Comparison of ENCODE assay signal across 8 mouse cellular contexts in the genomic region with DNA sequence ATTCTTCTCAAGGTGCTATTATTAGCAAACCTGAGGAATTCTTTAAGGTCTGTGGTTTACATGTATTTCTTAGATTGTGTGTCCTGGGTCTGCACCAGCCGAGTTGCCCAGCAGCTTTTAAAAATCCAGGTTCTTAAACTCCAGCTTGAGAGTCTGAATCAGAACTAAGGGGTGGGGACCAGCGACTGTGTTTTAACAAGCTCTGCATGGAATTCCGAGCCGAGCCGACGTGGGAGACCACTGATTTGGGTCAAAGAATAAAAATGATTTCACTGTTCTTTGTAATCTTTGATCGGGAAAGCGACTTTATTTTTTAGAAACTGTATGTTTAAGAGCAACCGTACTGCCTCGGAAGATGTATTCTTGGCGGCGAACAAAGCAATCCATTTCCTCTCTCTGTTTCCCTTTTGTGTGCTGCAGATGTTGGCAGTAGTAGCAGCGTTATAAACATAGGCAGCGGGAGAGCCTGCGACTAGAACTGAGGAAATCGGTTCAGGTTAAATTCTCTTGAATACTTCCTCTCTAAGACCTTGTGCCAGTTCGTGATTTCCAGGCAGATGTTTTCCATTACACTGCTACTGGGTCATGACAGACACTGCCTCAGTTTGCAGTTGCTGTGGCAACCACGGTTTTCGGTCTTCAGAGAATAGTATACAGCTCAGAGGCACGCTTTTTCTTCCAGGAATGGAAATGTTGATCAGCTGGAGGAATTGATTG. TPM values are rescaled to one million over a fixed set of nuclear protein-coding genes. Genes with fewer than 3 reads are reported as not detected.
DNase-seq lines count a peak whose midpoint lies in the region; ATAC-seq and TF ChIP-seq lines count a peak whose summit lies in the region.

No protein-coding gene starts in this region.

- peak; percentile 75 for ATAC-seq in forebrain, embryonic 13.5 days
- ATAC-seq in hematopoietic stem cell, adult 5-6 weeks (replicated peaks in 1 of 2; ENCODE audit: insufficient read depth in 1 of 2, low FRiP score in 2 of 2, low TSS enrichment in 1 of 2, low read depth in 1 of 2, poor library complexity in 2 of 2, severe bottlenecking in 2 of 2) = peak; percentile 92 to 95
- ATAC-seq in megakaryocyte-erythroid progenitor cell, adult 5-6 weeks (replicated peaks; ENCODE audit: low FRiP score, low TSS enrichment, poor library complexity, severe bottlenecking) = peak; percentile 59; the same call in 1 of the 2 replicates
- no peak for ATAC-seq in stomach, postnatal 0 days (ENCODE audit: low FRiP score, low TSS enrichment)
- no peak for ATAC-seq in erythroid progenitor cell, adult 5-6 weeks (replicated peaks; ENCODE audit: low FRiP score, poor library complexity, severe bottlenecking)

- no peaks in the 10 kb centered on the region for H3K4me1 ChIP-seq in forebrain, embryonic 13.5 days
- no peaks in the 10 kb centered on the region for H3K4me1 ChIP-seq in stomach, postnatal 0 days (replicated peaks; ENCODE audit: control insufficient read depth, insufficient read depth)

- H3K9ac ChIP-seq in forebrain, embryonic 13.5 days = no peak overlapping the region
- H3K9ac ChIP-seq in stomach, postnatal 0 days (ENCODE audit: low read length) = no peak overlapping the region

- H3K27ac ChIP-seq in forebrain, embryonic 13.5 days = 0 out of 2 replicates have a peak overlapping the region, but pooled peaks have one; percentile 2
- no peak overlapping the region for H3K27ac ChIP-seq in stomach, postnatal 0 days (replicated peaks)

- peak overlapping the region; percentile 19; the same call in 1 of the 2 replicates for H3K4me2 ChIP-seq in forebrain, embryonic 13.5 days
- peak overlapping the region; percentile 52 for H3K4me2 ChIP-seq in stomach, postnatal 0 days (replicated peaks; ENCODE audit: low read depth)

- H3K27me3 ChIP-seq in forebrain, embryonic 13.5 days = no peaks in the 10 kb centered on the region
- no peaks in the 10 kb centered on the region for H3K27me3 ChIP-seq in stomach, postnatal 0 days (ENCODE audit: control insufficient read depth, insufficient read depth, low read length)

- H3K9me3 ChIP-seq in forebrain, embryonic 13.5 days (replicated peaks) = no peaks in the 10 kb centered on the region
- no peaks in the 10 kb centered on the region for H3K9me3 ChIP-seq in stomach, postnatal 0 days (ENCODE audit: control insufficient read depth, low read length)

- H3K4me3 ChIP-seq in forebrain, embryonic 13.5 days = no peak overlapping the region
- H3K4me3 ChIP-seq in stomach, postnatal 0 days (ENCODE audit: low read depth, low read length) = peak overlapping the region; percentile 35

- DNase-seq in thymus, postnatal 4 days = peak; percentile 7
- DNase-seq in thymus, adult 18-20 months = no peak
- peak; percentile 39 to 41 for DNase-seq in left cerebral cortex, postnatal 25 days (ENCODE audit: low spot score in 2 of 2)
- peak; percentile 14 for DNase-seq in stomach, postnatal 0 days (ENCODE audit: low spot score)

- intact Hi-C loops in left cerebral cortex, postnatal 25 days (cut with DNase I) = no loop called here

- no peak for TF ChIP-seq EP300 in stomach, postnatal 0 days (optimal IDR thresholded peaks at IDR 0.05)

- H3K36me3 ChIP-seq in forebrain, embryonic 13.5 days (ENCODE audit: poor library complexity, severe bottlenecking) = no peaks in the 10 kb centered on the region
- H3K36me3 ChIP-seq in stomach, postnatal 0 days (ENCODE audit: control insufficient read depth, insufficient read depth, low read length) = no peaks in the 10 kb centered on the region

- WGBS in forebrain, embryonic 13.5 days = 59% methylated on average over 20 of the region's 20 CpGs
- 22% methylated on average over 20 of the region's 20 CpGs for WGBS in stomach, postnatal 0 days

- no peak for TF ChIP-seq CTCF in stomach, postnatal 0 days (IDR thresholded peaks at IDR 0.05; ENCODE audit: low read depth)

RNA-seq across cellular contexts. Expression of gene Csrnp3, which starts 27.3 kb away (rescaled TPM):
- polyA plus RNA-seq in forebrain, embryonic 13.5 days (2015; fragmentation: Nextera tagmentation; extraction: Ambion mirVana) = 43.3 and 43.7 TPM in 2 replicates
- 0.06 and 0.89 TPM in 2 replicates for total RNA-seq in hematopoietic stem cell, adult 5-6 weeks (2017)
- 10 to 100 TPM; 86.0 to 91.2 TPM for total RNA-seq in left cerebral cortex, postnatal 25 days (2021)
- not detected in 2 replicates for total RNA-seq in megakaryocyte-erythroid progenitor cell, adult 5-6 weeks (2014; fragmentation: Nextera tagmentation)
- not detected in 2 replicates for total RNA-seq in megakaryocyte-erythroid progenitor cell, adult 5-6 weeks (2017)
- 0.42 and 0.56 TPM in 2 replicates for polyA plus RNA-seq in stomach, postnatal 0 days (2015; fragmentation: Nextera tagmentation; extraction: Ambion mirVana)
- total RNA-seq in erythroid progenitor cell, adult 5-6 weeks (2015; ENCODE audit: low replicate concordance) = not detected in 2 replicates
- not detected in 2 replicates for total RNA-seq in erythroid progenitor cell, adult 5-6 weeks (2017; ENCODE audit: low replicate concordance)

Comparison
In these comparisons a context has a peak if more than half of its experiments do, and no peak if none do; other contexts are left out.
1. DNase-seq: peak in thymus, postnatal 4 days (single experiment), left cerebral cortex, postnatal 25 days (2 of 2) and stomach, postnatal 0 days (single experiment); none in thymus, adult 18-20 months (0 of 2).
2. ATAC-seq: peak in forebrain, embryonic 13.5 days (single experiment), hematopoietic stem cell, adult 5-6 weeks (2 of 2) and megakaryocyte-erythroid progenitor cell, adult 5-6 weeks (single experiment); none in stomach, postnatal 0 days (single experiment) and erythroid progenitor cell, adult 5-6 weeks (single experiment).
3. RNA of gene Csrnp3, which starts 27.3 kb away (total RNA-seq): 86.0 to 91.2 TPM in left cerebral cortex, postnatal 25 days; 0.06 to 0.89 TPM in hematopoietic stem cell, adult 5-6 weeks, not detected in megakaryocyte-erythroid progenitor cell, adult 5-6 weeks and not detected in erythroid progenitor cell, adult 5-6 weeks; every median in the first group is over 10 times any median in the second.